In the genomic region with DNA sequence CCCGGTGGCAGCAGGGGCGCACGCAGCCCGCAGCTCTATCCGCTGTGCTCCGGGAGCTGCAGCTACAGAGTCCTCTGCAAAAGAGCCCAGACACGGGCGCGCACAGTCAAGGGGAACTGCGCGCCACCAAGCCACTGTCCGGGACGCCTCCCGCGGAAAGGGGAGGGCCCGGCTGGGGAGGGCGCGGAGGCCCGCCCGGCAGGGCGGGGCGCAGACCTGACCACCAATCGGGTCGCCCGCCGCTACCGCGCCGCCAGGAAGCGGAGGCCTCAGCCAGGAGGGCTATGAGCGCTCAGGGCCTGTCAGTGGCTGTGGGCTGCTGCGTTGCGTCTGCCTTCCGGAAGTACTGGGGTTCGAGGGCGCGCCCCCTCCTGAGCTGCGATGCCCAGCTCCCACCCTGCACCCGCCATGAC, we compare ENCODE assay signal across 10 mouse cellular contexts. TPM values are rescaled to one million over a fixed set of nuclear protein-coding genes. Genes with fewer than 3 reads are reported as not detected.
DNase-seq lines count a peak whose midpoint lies in the region; ATAC-seq and TF ChIP-seq lines count a peak whose summit lies in the region.
"Not testable (repeated sequence)": the region's sequence is repeated elsewhere in the genome, so short reads cannot be mapped to it uniquely, and the experiment has no call there.
"Had no signal": no experiment of that assay in that cellular context is flagged by ENCODE, and none has a peak within 500 bp of the region (broad histone marks: within the 10 kb centered on the region; RNA-seq: fewer than 3 reads in every experiment).

A gene (minus strand): TSS at position 139 of the 413 bp plus-strand sequence.

- ATAC-seq in embryonic facial prominence, embryonic 14.5 days (ENCODE audit: low read depth) = 0 out of 2 replicates have a peak, but pooled peaks have one; percentile 33
- peak; percentile 83 for ATAC-seq in intestine, embryonic 15.5 days
- not testable (repeated sequence) for ATAC-seq in liver, postnatal 0 days; neural tube, embryonic 14.5 days (ENCODE audit: low read depth)

- not testable (repeated sequence) for H3K4me1 ChIP-seq in embryonic facial prominence, embryonic 14.5 days (ENCODE audit: control insufficient read depth, insufficient read depth, low read length); heart, adult 2 months (ENCODE audit: control insufficient read depth, insufficient read depth, low read length); intestine, embryonic 15.5 days (replicated peaks); liver, postnatal 0 days (ENCODE audit: insufficient read depth); neural tube, embryonic 14.5 days (ENCODE audit: control insufficient read depth, insufficient read depth, low read length)

- peak; percentile 49 for DNase-seq in WW6 (ENCODE audit: low read depth, low spot score)
- DNase-seq in embryonic facial prominence, embryonic 14.5 days (ENCODE audit: low spot score) = peak; percentile 57
- peak; percentile 69 to 74 for DNase-seq in heart, adult 2 months
- DNase-seq in layer of hippocampus, postnatal 14 days (ENCODE audit: low spot score in 2 of 2) = peak; percentile 29 to 40
- peak; percentile 12 for DNase-seq in liver, postnatal 0 days
- peak; percentile 68 for DNase-seq in testis, postnatal 10 days (ENCODE audit: low spot score)

- TF ChIP-seq CTCF in heart, adult 2 months (IDR thresholded peaks at IDR 0.05); liver, postnatal 0 days (IDR thresholded peaks at IDR 0.05; ENCODE audit: low read depth): not testable (repeated sequence)

- not testable (repeated sequence) for H3K9me3 ChIP-seq in embryonic facial prominence, embryonic 14.5 days (ENCODE audit: control insufficient read depth, low read length); intestine, embryonic 15.5 days; liver, postnatal 0 days (ENCODE audit: low read length); neural tube, embryonic 14.5 days (ENCODE audit: control insufficient read depth, low read length)

- 0% methylated on average over 13 of the region's 39 CpGs for WGBS in embryonic facial prominence, embryonic 14.5 days
- WGBS in heart, adult 2 months = under 1% methylated on average over 39 of the region's 39 CpGs
- 1% methylated on average over 28 of the region's 39 CpGs for WGBS in intestine, embryonic 15.5 days
- WGBS in liver, postnatal 0 days (ENCODE audit: insufficient replicate concordance) = 2% methylated on average over 9 of the region's 39 CpGs
- under 1% methylated on average over 27 of the region's 39 CpGs for WGBS in neural tube, embryonic 14.5 days

- peak within 1 kb of the TSS; percentile 44 for H3K4me3 ChIP-seq in embryonic facial prominence, embryonic 14.5 days (ENCODE audit: low read depth, low read length)
- peak within 1 kb of the TSS; percentile 37; the same call in 1 of the 2 replicates for H3K4me3 ChIP-seq in heart, adult 2 months
- H3K4me3 ChIP-seq in intestine, embryonic 15.5 days (replicated peaks) = peak within 1 kb of the TSS; percentile 50
- H3K4me3 ChIP-seq in liver, postnatal 0 days (ENCODE audit: low read depth, low read length) = peak within 1 kb of the TSS; percentile 29
- peak within 1 kb of the TSS; percentile 29 for H3K4me3 ChIP-seq in neural tube, embryonic 14.5 days (ENCODE audit: low read depth, low read length)

- not testable (repeated sequence) for TF ChIP-seq EP300 in heart, adult 2 months (IDR thresholded peaks at IDR 0.05; ENCODE audit: insufficient read depth, low read depth, low read length); liver, postnatal 0 days (IDR thresholded peaks at IDR 0.05; ENCODE audit: low read depth)

- not testable (repeated sequence) for H3K36me3 ChIP-seq in embryonic facial prominence, embryonic 14.5 days (ENCODE audit: control insufficient read depth, insufficient read depth, low read length); heart, adult 2 months (ENCODE audit: control insufficient read depth, insufficient read depth, low read length); intestine, embryonic 15.5 days; liver, postnatal 0 days (replicated peaks; ENCODE audit: insufficient read depth, low read length); neural tube, embryonic 14.5 days (ENCODE audit: control insufficient read depth, insufficient read depth, low read length)

- TF ChIP-seq POLR2A in heart, adult 2 months (IDR thresholded peaks at IDR 0.05; ENCODE audit: insufficient read depth, low read depth, low read length) = not testable (repeated sequence)

- intact Hi-C loops in heart, adult 2 months (cut with DNase I) = not testable (repeated sequence)

- not testable (repeated sequence) for H3K27ac ChIP-seq in embryonic facial prominence, embryonic 14.5 days (replicated peaks; ENCODE audit: low read depth, low read length); heart, adult 2 months; intestine, embryonic 15.5 days; liver, postnatal 0 days (ENCODE audit: low read depth); neural tube, embryonic 14.5 days (ENCODE audit: low read depth, low read length)

- peak within 1 kb of the TSS; percentile 37 for H3K4me2 ChIP-seq in embryonic facial prominence, embryonic 14.5 days (ENCODE audit: low read depth, low read length)
- H3K4me2 ChIP-seq in intestine, embryonic 15.5 days (replicated peaks) = peak within 1 kb of the TSS; percentile 54
- peak within 1 kb of the TSS; percentile 40; the same call in 1 of the 2 replicates for H3K4me2 ChIP-seq in liver, postnatal 0 days (ENCODE audit: low read depth, low read length)
- H3K4me2 ChIP-seq in neural tube, embryonic 14.5 days (ENCODE audit: low read depth, low read length) = peak within 1 kb of the TSS; percentile 18; the same call in 1 of the 2 replicates

- peak within 1 kb of the TSS; percentile 67 for H3K9ac ChIP-seq in embryonic facial prominence, embryonic 14.5 days (ENCODE audit: low read depth, low read length)
- H3K9ac ChIP-seq in heart, adult 2 months (ENCODE audit: low read depth, low read length); liver, postnatal 0 days (replicated peaks); neural tube, embryonic 14.5 days (replicated peaks; ENCODE audit: low read depth, low read length): not testable (repeated sequence)
- peak within 1 kb of the TSS; percentile 55 for H3K9ac ChIP-seq in intestine, embryonic 15.5 days

- not testable (repeated sequence) for H3K27me3 ChIP-seq in embryonic facial prominence, embryonic 14.5 days (replicated peaks; ENCODE audit: control insufficient read depth, insufficient read depth, low read length); heart, adult 2 months (ENCODE audit: control insufficient read depth, insufficient read depth, low read length); intestine, embryonic 15.5 days (replicated peaks); liver, postnatal 0 days (ENCODE audit: insufficient read depth, low read length); neural tube, embryonic 14.5 days (ENCODE audit: control insufficient read depth, insufficient read depth, low read length)

- H3K79me2 ChIP-seq in heart, adult 2 months (replicated peaks; ENCODE audit: control insufficient read depth, insufficient read depth, low read length) = not testable (repeated sequence)

RNA-seq across cellular contexts. Expression of the gene that starts here (rescaled TPM):
- 2.2 and 2.3 TPM in 2 replicates for polyA plus RNA-seq in embryonic facial prominence, embryonic 14.5 days (2014; fragmentation: Nextera tagmentation; extraction: Ambion mirVana)
- under 1 TPM; 0.52 to 0.73 TPM for total RNA-seq in heart, adult 2 months (2021)
- 0.23 and 0.37 TPM in 2 replicates for polyA plus RNA-seq in heart, adult 2 months (2012; rRNA removed)
- 2.2 TPM in 2 replicates for polyA plus RNA-seq in intestine, embryonic 15.5 days (2015; fragmentation: Nextera tagmentation; extraction: Ambion mirVana)
- 1 to 10 TPM; 2.6 to 4.2 TPM for total RNA-seq in layer of hippocampus, postnatal 14 days (2021)
- polyA plus RNA-seq in liver, postnatal 0 days (2015; fragmentation: Nextera tagmentation; extraction: Ambion mirVana) = 0.11 and 0.17 TPM in 2 replicates
- polyA plus RNA-seq in neural tube, embryonic 14.5 days (2014; fragmentation: Nextera tagmentation; extraction: Ambion mirVana) = 3.0 and 4.0 TPM in 2 replicates
- total RNA-seq: hematopoietic stem cell, adult 5-6 weeks had no signal
- polyA plus RNA-seq: CD4-positive, CD25-positive, alpha-beta regulatory T cell, adult 4 months had no signal

Comparison
In these comparisons a context has a peak if more than half of its experiments do, and no peak if none do; other contexts are left out.
1. Peak in DNase-seq and H3K4me3 ChIP-seq in heart, adult 2 months; RNA of the gene not detected or under 1 TPM.
2. Peak in DNase-seq, H3K4me3 ChIP-seq and H3K4me2 ChIP-seq in liver, postnatal 0 days; RNA of the gene not detected or under 1 TPM.
3. DNase-seq: peak in every context shown above with its lines; median percentile 72 in heart, adult 2 months; 68 in testis, postnatal 10 days; 57 in embryonic facial prominence, embryonic 14.5 days; 49 in WW6; 34 in layer of hippocampus, postnatal 14 days; 12 in liver, postnatal 0 days.